In the genomic region with DNA sequence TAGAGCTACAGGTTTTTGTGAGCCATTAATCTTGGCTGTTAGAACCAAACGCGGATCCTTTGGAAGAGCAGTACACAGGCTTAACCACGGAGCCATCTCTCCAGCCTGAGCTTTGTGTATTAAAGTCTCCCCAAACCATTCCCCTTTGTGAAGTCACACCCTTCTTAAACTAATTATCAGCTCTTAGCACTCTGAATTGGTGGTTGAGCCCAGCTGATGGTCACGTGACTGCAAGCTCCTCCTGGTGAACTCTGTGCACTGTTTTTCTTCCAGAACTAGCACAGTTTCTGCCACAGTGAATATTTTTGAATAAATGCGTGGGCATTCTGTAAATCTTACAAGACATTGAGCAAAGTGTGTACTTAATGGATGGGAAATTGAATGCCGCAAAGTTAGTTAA, we compare ENCODE assay signal across 8 mouse cellular contexts. TPM values are rescaled to one million over a fixed set of nuclear protein-coding genes. Genes with fewer than 3 reads are reported as not detected.
A peak's percentile ranks its signal among the peaks of the same experiment; 100 is the strongest.
DNase-seq lines count a peak whose midpoint lies in the region; ATAC-seq and TF ChIP-seq lines count a peak whose summit lies in the region.

No protein-coding gene starts in this region.

- no peak for TF ChIP-seq CTCF in stomach, postnatal 0 days (IDR thresholded peaks at IDR 0.05; ENCODE audit: low read depth)

- peak overlapping the region; percentile 84 for H3K4me2 ChIP-seq in lung, embryonic 16.5 days (ENCODE audit: low read depth, low read length)
- peak overlapping the region; percentile 78 for H3K4me2 ChIP-seq in stomach, postnatal 0 days (replicated peaks; ENCODE audit: low read depth)

- H3K36me3 ChIP-seq in lung, embryonic 16.5 days (ENCODE audit: control insufficient read depth, insufficient read depth, low read length), result peaks cover 5% of the 10 kb centered on the region
- 0 out of 2 replicates have a peak, but pooled peaks cover 3% of the 10 kb centered on the region for H3K36me3 ChIP-seq in stomach, postnatal 0 days (ENCODE audit: control insufficient read depth, insufficient read depth, low read length)

- H3K4me3 ChIP-seq in lung, embryonic 16.5 days (ENCODE audit: low read length), result peak overlapping the region; percentile 82
- H3K4me3 ChIP-seq in stomach, postnatal 0 days (ENCODE audit: low read depth, low read length), result peak overlapping the region; percentile 87

- peaks cover 9% of the 10 kb centered on the region for H3K4me1 ChIP-seq in lung, embryonic 16.5 days (replicated peaks; ENCODE audit: control insufficient read depth, insufficient read depth, low read length)
- no peaks in the 10 kb centered on the region for H3K4me1 ChIP-seq in stomach, postnatal 0 days (replicated peaks; ENCODE audit: control insufficient read depth, insufficient read depth)

- H3K27me3 ChIP-seq in lung, embryonic 16.5 days (ENCODE audit: control insufficient read depth, insufficient read depth, low read depth, low read length), result no peaks in the 10 kb centered on the region
- no peaks in the 10 kb centered on the region for H3K27me3 ChIP-seq in stomach, postnatal 0 days (ENCODE audit: control insufficient read depth, insufficient read depth, low read length)

- TF ChIP-seq EP300 in stomach, postnatal 0 days (optimal IDR thresholded peaks at IDR 0.05), result no peak

- no peak overlapping the region for H3K27ac ChIP-seq in lung, embryonic 16.5 days (ENCODE audit: low read length)
- H3K27ac ChIP-seq in stomach, postnatal 0 days (replicated peaks), result peak overlapping the region; percentile 77

- ATAC-seq in common myeloid progenitor, adult 5-6 weeks (replicated peaks; ENCODE audit: low read depth, poor library complexity, severe bottlenecking), result peak; percentile 12; the same call in 1 of the 2 replicates
- no peak for ATAC-seq in lung, embryonic 16.5 days (ENCODE audit: low read depth)
- ATAC-seq in stomach, postnatal 0 days (ENCODE audit: low FRiP score, low TSS enrichment), result peak; percentile 38; the same call in 1 of the 2 replicates

- H3K9me3 ChIP-seq in lung, embryonic 16.5 days (ENCODE audit: control insufficient read depth, low read length), result no peaks in the 10 kb centered on the region
- no peaks in the 10 kb centered on the region for H3K9me3 ChIP-seq in stomach, postnatal 0 days (ENCODE audit: control insufficient read depth, low read length)

- DNase-seq in kidney, adult 8-10 months, result peak; percentile 18 to 26
- DNase-seq in kidney, adult 11 months, result no peak
- peak; percentile 58 for DNase-seq in induced T-regulatory cell, adult 2 months (ENCODE audit: low read depth)
- peak; percentile 63 for DNase-seq in stomach, postnatal 0 days (ENCODE audit: low spot score)
- no peak for DNase-seq in thymus, postnatal 0 days (ENCODE audit: low spot score)
- no peak for DNase-seq in left cerebral cortex, postnatal 25 days (ENCODE audit: low spot score in 2 of 2)

- intact Hi-C loops in left cerebral cortex, postnatal 25 days (cut with DNase I), result loop anchor here (2.0 to 5.0 kb wide), 2 partner anchors 49 to 62 kb away; a partner anchor contains a TSS

- 28% methylated on average over 6 of the region's 6 CpGs for WGBS in lung, embryonic 16.5 days
- 25% methylated on average over 6 of the region's 6 CpGs for WGBS in stomach, postnatal 0 days

- H3K9ac ChIP-seq in lung, embryonic 16.5 days (ENCODE audit: low read length), result peak overlapping the region; percentile 79
- H3K9ac ChIP-seq in stomach, postnatal 0 days (ENCODE audit: low read length), result peak overlapping the region; percentile 80

RNA-seq across cellular contexts. Expression of a gene that starts 0.8 kb away (rescaled TPM):
- 139 and 158 TPM in 2 replicates for total RNA-seq in common myeloid progenitor, adult 5-6 weeks (2017)
- 75.8 and 80.0 TPM in 2 replicates for polyA plus RNA-seq in lung, embryonic 16.5 days (2015; fragmentation: Nextera tagmentation; extraction: Ambion mirVana)
- 79.7 and 81.1 TPM in 2 replicates for polyA plus RNA-seq in stomach, postnatal 0 days (2015; fragmentation: Nextera tagmentation; extraction: Ambion mirVana)
- polyA plus RNA-seq in thymus, postnatal 0 days (2015; fragmentation: Nextera tagmentation; extraction: Ambion mirVana), result 132 and 144 TPM in 2 replicates
- 10 to 100 TPM; 73.9 to 74.2 TPM for total RNA-seq in left cerebral cortex, postnatal 25 days (2021)

RNA-seq across cellular contexts. Expression of a gene that starts 17.2 kb away (rescaled TPM):
- 0.05 TPM in 1 of 2 replicates, not detected in the other for total RNA-seq in common myeloid progenitor, adult 5-6 weeks (2017)
- polyA plus RNA-seq in lung, embryonic 16.5 days (2015; fragmentation: Nextera tagmentation; extraction: Ambion mirVana), result 1.9 and 2.0 TPM in 2 replicates
- 0.38 and 0.44 TPM in 2 replicates for polyA plus RNA-seq in stomach, postnatal 0 days (2015; fragmentation: Nextera tagmentation; extraction: Ambion mirVana)
- 0.84 and 2.0 TPM in 2 replicates for polyA plus RNA-seq in thymus, postnatal 0 days (2015; fragmentation: Nextera tagmentation; extraction: Ambion mirVana)
- not detected for total RNA-seq in left cerebral cortex, postnatal 25 days (2021)

RNA-seq across cellular contexts. Expression of a gene that starts 31.1 kb away (rescaled TPM):
- 0.63 TPM in 1 of 2 replicates, not detected in the other for total RNA-seq in common myeloid progenitor, adult 5-6 weeks (2017)
- 0.30 and 0.54 TPM in 2 replicates for polyA plus RNA-seq in lung, embryonic 16.5 days (2015; fragmentation: Nextera tagmentation; extraction: Ambion mirVana)
- polyA plus RNA-seq in stomach, postnatal 0 days (2015; fragmentation: Nextera tagmentation; extraction: Ambion mirVana), result 0.15 and 0.33 TPM in 2 replicates
- polyA plus RNA-seq in thymus, postnatal 0 days (2015; fragmentation: Nextera tagmentation; extraction: Ambion mirVana), result 0.90 and 1.0 TPM in 2 replicates
- total RNA-seq in left cerebral cortex, postnatal 25 days (2021), result not detected

RNA-seq across cellular contexts. Expression of a gene that starts 47.6 kb away (rescaled TPM):
- 0.44 and 1.5 TPM in 2 replicates for total RNA-seq in common myeloid progenitor, adult 5-6 weeks (2017)
- polyA plus RNA-seq in lung, embryonic 16.5 days (2015; fragmentation: Nextera tagmentation; extraction: Ambion mirVana), result 9.0 and 11.8 TPM in 2 replicates
- polyA plus RNA-seq in stomach, postnatal 0 days (2015; fragmentation: Nextera tagmentation; extraction: Ambion mirVana), result 0.17 and 0.18 TPM in 2 replicates
- 2.3 and 2.4 TPM in 2 replicates for polyA plus RNA-seq in thymus, postnatal 0 days (2015; fragmentation: Nextera tagmentation; extraction: Ambion mirVana)
- total RNA-seq in left cerebral cortex, postnatal 25 days (2021), result under 1 TPM; 0.55 to 0.78 TPM

Comparison
In these comparisons a context has a peak if more than half of its experiments do, and no peak if none do; other contexts are left out.
1. DNase-seq: peak in kidney, adult 8-10 months (2 of 2), induced T-regulatory cell, adult 2 months (single experiment) and stomach, postnatal 0 days (single experiment); none in kidney, adult 11 months (single experiment), thymus, postnatal 0 days (single experiment) and left cerebral cortex, postnatal 25 days (0 of 2).